Mouse (Mus musculus) kidney, postnatal 36 days (tissue): ENCODE data around the gene Olfr644.

ENCODE experiments used
- DNase-seq, 2 experiments: peaks; one replicate each; pipeline ENCODE4 v3.0.0; 2021 to 2022; ENCODE audit warnings: mixed read lengths in 2 of 2

Olfr644 gene

GRCm38 (mm10) chr7:104071769-104072168 is at the start of gene Olfr644:
TSS of gene Olfr644 (minus strand) at chr7:104071869.
- no peak for DNase-seq

DNA sequence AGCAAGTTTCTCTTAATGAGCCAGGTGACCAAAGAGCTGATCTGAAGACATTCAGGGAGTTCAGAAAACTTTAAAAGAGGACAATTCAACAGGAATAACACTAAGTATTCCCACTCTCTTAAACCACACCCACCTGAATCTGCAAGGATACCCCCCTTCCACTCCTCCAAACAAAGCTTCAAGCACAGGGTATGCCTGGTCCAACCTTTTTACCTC is 33.0 kb upstream of the Olfr644 start, which contains the start of gene Olfr646:
TSS of gene Olfr646 (plus strand) at position 117 of the 216 bp plus-strand sequence.
- no peak for DNase-seq

GRCm38 (mm10) chr7:104103913-104104756 is 32.5 kb upstream of the Olfr644 start:
- no peak for DNase-seq

- no peak for DNase-seq
Measured at GRCm38 (mm10) chr7:104085365-104085764, 13.7 kb upstream of the Olfr644 start, which contains the start of gene Olfr645. TSS of gene Olfr645 (minus strand) at chr7:104085465.

DNA sequence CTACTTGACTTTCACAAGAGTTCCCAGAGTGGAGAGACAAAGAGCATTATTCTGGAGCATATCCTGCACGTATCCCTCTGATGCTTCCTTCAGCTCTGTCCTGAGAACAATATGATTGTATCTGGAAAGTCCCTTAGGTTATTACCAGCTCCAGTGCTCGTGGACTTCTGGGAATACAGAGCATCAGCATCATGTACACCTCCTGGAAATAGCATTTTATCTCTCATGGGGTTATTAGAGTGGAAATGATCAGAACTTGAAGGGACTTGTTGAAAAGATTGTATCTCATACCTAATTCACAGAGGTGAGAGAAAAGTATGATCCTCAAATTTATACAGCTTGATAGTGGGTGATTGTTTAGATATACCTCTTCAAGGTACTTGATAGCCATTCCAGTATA is 10.3 kb downstream of the Olfr644 start, which contains the start of gene 4930516K23Rik:
TSS of gene 4930516K23Rik (minus strand) at position 101 of the 400 bp plus-strand sequence.
- DNase-seq: no peak

DNA sequence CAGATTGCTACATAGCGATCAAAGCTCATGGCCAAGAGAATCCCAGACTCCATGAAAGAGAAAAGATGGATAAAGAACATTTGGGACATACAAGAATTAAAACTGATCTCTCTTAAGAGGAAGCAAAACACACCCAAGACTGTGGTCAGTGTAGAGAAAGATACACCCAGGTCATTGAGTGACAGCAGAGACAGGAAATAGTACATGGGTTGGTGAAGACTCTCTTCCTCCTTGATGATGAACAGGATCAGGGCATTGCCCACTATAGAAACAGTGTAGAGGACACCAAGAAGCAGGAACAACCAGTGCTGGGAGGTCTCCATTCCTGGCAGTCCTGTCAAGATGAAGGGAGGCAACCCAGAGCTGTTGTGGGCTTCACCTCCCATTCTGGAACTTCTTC is 12.5 kb downstream of the Olfr644 start:
- no peak for DNase-seq

DNA sequence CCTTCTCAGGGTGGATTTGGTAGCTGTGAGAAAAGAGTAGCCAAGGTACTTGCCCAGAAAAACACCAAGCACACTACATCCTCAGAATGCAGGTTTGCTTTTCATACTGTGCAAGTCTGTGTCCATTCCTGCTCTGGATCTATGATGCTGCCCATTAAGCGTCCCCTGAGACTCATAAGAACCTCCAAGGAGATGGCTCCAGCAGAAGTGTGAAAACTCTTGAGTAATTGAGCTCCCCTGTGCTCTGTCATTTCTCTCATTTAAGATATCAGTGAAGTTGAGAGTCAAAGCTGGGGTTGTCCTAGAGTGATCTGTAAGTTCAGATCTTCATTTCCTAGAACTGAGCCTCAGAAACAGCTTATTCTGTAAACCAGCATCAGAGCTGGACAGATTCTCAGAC is 19.1 kb downstream of the Olfr644 start, which contains the start of gene Olfr642:
TSS of gene Olfr642 (minus strand) at position 101 of the 400 bp plus-strand sequence.
- DNase-seq: no peak

GRCm38 (mm10) chr7:104050745-104051144 is 20.9 kb downstream of the Olfr644 start:
- no peak for DNase-seq

DNA sequence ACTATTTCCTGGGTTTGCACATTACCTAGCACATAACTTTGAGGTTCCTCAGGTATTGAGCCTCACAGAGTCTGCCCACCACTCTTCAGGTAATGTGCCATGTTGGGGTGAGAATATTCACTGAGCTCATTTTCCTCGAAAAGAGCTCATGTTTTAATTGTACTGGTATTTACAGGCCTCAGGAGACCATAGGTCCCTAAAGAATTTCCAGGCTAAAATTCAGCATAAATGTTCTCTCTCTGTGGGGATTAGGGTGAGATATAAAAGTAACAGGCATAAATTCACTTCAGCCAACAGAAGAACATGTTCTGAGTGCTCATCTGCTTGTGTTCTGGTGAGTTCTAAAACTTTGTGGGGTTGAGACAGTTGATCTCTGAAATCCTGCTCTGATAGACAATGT is 36.5 kb downstream of the Olfr644 start, which contains the start of gene Olfr641:
TSS of gene Olfr641 (plus strand) at position 301 of the 400 bp plus-strand sequence.
- no peak for DNase-seq

DNA sequence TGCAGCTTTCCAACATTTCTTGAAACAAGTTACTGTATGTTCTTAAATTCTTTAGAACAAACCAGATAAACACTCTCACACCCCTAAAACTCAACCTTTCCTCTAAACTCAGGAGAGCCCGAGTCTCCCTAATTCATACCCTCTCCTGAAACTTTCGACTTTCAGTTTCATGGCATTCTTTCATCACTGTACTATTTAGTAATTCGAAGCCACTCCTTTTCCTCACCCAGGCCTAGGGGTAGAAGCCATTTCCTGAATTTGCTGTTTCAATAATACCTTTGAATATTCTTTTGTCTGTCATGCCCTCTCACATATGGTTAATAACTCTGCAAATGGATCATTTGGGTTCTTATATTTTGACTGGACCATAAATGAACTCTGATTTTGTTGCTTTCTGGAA is 44.7 kb downstream of the Olfr644 start:
- DNase-seq: no peak

DNA sequence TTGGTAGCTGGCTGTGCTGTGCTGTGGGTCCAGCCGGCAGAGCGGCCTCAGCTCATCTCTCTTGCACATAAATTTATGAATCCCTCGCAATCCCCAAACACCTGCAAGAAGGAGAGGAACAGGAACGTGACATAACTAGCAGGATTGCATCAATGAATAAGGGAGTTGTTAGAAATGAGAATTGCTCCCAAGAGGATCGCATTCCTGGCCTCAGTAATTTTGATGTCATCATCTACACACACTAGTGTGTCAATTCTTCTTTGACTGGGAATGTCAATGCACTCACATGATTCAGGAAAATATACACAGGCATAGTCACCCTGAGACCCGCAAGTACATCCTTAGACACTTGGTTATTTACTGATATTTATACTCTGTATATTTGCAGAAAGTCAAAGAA is 46.2 kb downstream of the Olfr644 start, which contains the start of gene Olfr640:
TSS of gene Olfr640 (minus strand) at position 101 of the 400 bp plus-strand sequence.
- DNase-seq: no peak

- no peak for DNase-seq
Measured at GRCm38 (mm10) chr7:104021651-104022050, 50.0 kb downstream of the Olfr644 start.

GRCm38 (mm10) chr7:104018953-104019352 is 52.7 kb downstream of the Olfr644 start:
- no peak for DNase-seq

- DNase-seq: no peak
Measured at GRCm38 (mm10) chr7:104017203-104017602, 54.5 kb downstream of the Olfr644 start, which contains the start of gene Olfr639. TSS of gene Olfr639 (minus strand) at chr7:104017303.
